Mouse (Mus musculus) cortical plate, adult 2 months (tissue): ENCODE data around the gene Rnf222.

Experiments
- CTCF ChIP-seq: fragments of 200-500 bp; IDR thresholded peaks from 2 replicates; pipeline ENCODE4 v1.5.1; 2011; ENCODE audit warnings: mild to moderate bottlenecking, control low read depth, low read length; ENCODE audit not compliant: insufficient read depth; ENCODE audit errors: extremely low read depth
- POLR2A ChIP-seq: fragments of 200-500 bp; IDR thresholded peaks from 2 replicates; pipeline ENCODE4 v1.6.1; 2011; ENCODE audit warnings: mild to moderate bottlenecking, low read length, control low read depth; ENCODE audit not compliant: insufficient read depth; ENCODE audit errors: extremely low read depth

DNA sequence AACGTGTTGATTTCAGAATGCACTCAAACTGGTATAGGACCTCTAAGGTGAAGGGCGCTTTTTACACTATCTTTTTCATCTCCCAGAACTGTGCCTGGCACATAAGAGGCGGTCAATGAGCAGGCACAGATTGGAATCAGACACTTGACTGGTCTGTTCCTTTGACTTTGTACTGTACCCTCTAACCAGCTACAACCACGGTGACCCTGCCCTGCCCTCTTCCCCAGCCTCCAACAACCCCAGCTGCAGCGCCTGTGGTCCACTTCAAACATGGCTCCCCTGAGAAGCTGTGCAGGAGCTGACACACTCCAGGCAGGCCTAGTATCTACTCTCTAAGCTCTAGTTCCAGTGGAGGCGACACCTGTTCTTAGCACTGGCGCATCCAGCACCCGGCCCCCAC, 54.4 kb downstream of the Rnf222 start:
- TF ChIP-seq CTCF (no peak), POLR2A (no peak)
